Mouse (Mus musculus): ENCODE results near the gene Terf2ip. TPM values are rescaled to one million over a fixed set of nuclear protein-coding genes. Genes with fewer than 3 reads are reported as not detected.

The Terf2ip gene
- total RNA-seq (2014; rRNA removed; ENCODE audit: low replicate concordance), result 11.2 and 15.8 TPM in 2 replicates
- 13.0 and 14.2 TPM in 2 replicates for polyA plus RNA-seq (2015; fragmentation: Nextera tagmentation; extraction: Ambion mirVana)

GRCm38 (mm10) chr8:112010997-112011815 is at the start of gene Terf2ip, which contains the start of gene Kars:
Gene Terf2ip (plus strand): TSS chr8:112011398.
Gene Kars (minus strand): TSS chr8:112011323.
- H3K9me3 ChIP-seq (replicated peaks; ENCODE audit: control insufficient read depth, low read length), result no peaks in the 10 kb centered on the region
- peak within 1 kb of the TSS; percentile 78 for H3K4me3 ChIP-seq (ENCODE audit: low read depth, low read length)
- peaks cover 3% of the 10 kb centered on the region; the same call in 1 of the 2 replicates for H3K36me3 ChIP-seq (replicated peaks; ENCODE audit: control insufficient read depth, insufficient read depth, low read length)
- ATAC-seq (ENCODE audit: insufficient read depth, low read depth) (peak; percentile 96), DNase-seq (ENCODE audit: low spot score) (peak; percentile 93)
- H3K4me1 ChIP-seq (ENCODE audit: control insufficient read depth, insufficient read depth), result peaks cover 18% of the 10 kb centered on the region
- WGBS, result under 1% methylated on average over 61 of the region's 61 CpGs
- no peak for TF ChIP-seq CTCF (IDR thresholded peaks at IDR 0.05; ENCODE audit: low read depth)
- 0 out of 2 replicates have a peak, but pooled peaks have one; percentile 11 for TF ChIP-seq EP300 (IDR thresholded peaks at IDR 0.05; ENCODE audit: low read depth)
- peak within 1 kb of the TSS; percentile 94 for H3K4me2 ChIP-seq (ENCODE audit: low read depth, low read length)
- H3K27ac ChIP-seq (ENCODE audit: low read depth), result peak within 1 kb of the TSS; percentile 75
- peak within 1 kb of the TSS; percentile 78 for H3K9ac ChIP-seq (replicated peaks; ENCODE audit: low read depth, low read length)
- H3K27me3 ChIP-seq (ENCODE audit: control insufficient read depth, insufficient read depth, low read length), result no peaks in the 10 kb centered on the region

GRCm38 (mm10) chr8:111962589-111962988 is 48.6 kb upstream of the Terf2ip start:
- Histone ChIP-seq H3K4me2 (ENCODE audit: low read depth, low read length) (peak overlapping the region; percentile 27), H3K36me3 (replicated peaks; ENCODE audit: control insufficient read depth, insufficient read depth, low read length) (0 out of 2 replicates have a peak, but pooled peaks cover 5% of the 10 kb centered on the region), H3K27ac (ENCODE audit: low read depth) (peak overlapping the region; percentile 51), H3K4me1 (ENCODE audit: control insufficient read depth, insufficient read depth) (peaks cover 5% of the 10 kb centered on the region; the same call in 1 of the 2 replicates), H3K27me3 (ENCODE audit: control insufficient read depth, insufficient read depth, low read length) (no peaks in the 10 kb centered on the region), H3K4me3 (ENCODE audit: low read depth, low read length) (no peak overlapping the region), H3K9me3 (replicated peaks; ENCODE audit: control insufficient read depth, low read length) (no peaks in the 10 kb centered on the region), H3K9ac (replicated peaks; ENCODE audit: low read depth, low read length) (no peak overlapping the region)
- ATAC-seq (ENCODE audit: insufficient read depth, low read depth), result peak; percentile 64
- 32% methylated on average over 1 of the region's 1 CpGs for WGBS
- DNase-seq (ENCODE audit: low spot score), result peak; percentile 54
- TF ChIP-seq CTCF (IDR thresholded peaks at IDR 0.05; ENCODE audit: low read depth) (no peak), EP300 (IDR thresholded peaks at IDR 0.05; ENCODE audit: low read depth) (no peak)

- TF ChIP-seq CTCF (IDR thresholded peaks at IDR 0.05; ENCODE audit: low read depth) (no peak), EP300 (IDR thresholded peaks at IDR 0.05; ENCODE audit: low read depth) (no peak)
- H3K9me3 ChIP-seq (replicated peaks; ENCODE audit: control insufficient read depth, low read length), result no peaks in the 10 kb centered on the region
- no peak for ATAC-seq (ENCODE audit: insufficient read depth, low read depth)
- peak overlapping the region; percentile 27 for H3K4me2 ChIP-seq (ENCODE audit: low read depth, low read length)
- no peak overlapping the region for H3K9ac ChIP-seq (replicated peaks; ENCODE audit: low read depth, low read length)
- H3K27ac ChIP-seq (ENCODE audit: low read depth), result peak overlapping the region; percentile 51; the same call in 1 of the 2 replicates
- 0 out of 2 replicates have a peak, but pooled peaks cover 5% of the 10 kb centered on the region for H3K36me3 ChIP-seq (replicated peaks; ENCODE audit: control insufficient read depth, insufficient read depth, low read length)
- no peak for DNase-seq (ENCODE audit: low spot score)
- no peaks in the 10 kb centered on the region for H3K27me3 ChIP-seq (ENCODE audit: control insufficient read depth, insufficient read depth, low read length)
- H3K4me3 ChIP-seq (ENCODE audit: low read depth, low read length), result no peak overlapping the region
- peaks cover 5% of the 10 kb centered on the region; the same call in 1 of the 2 replicates for H3K4me1 ChIP-seq (ENCODE audit: control insufficient read depth, insufficient read depth)
- WGBS, result 46% methylated on average over 10 of the region's 10 CpGs
Measured at GRCm38 (mm10) chr8:111963091-111963490, 48.1 kb upstream of the Terf2ip start.

- H3K4me1 ChIP-seq (ENCODE audit: control insufficient read depth, insufficient read depth), result peaks cover 5% of the 10 kb centered on the region; the same call in 1 of the 2 replicates
- 87% methylated on average over 4 of the region's 4 CpGs for WGBS
- ATAC-seq (ENCODE audit: insufficient read depth, low read depth), result no peak
- H3K9me3 ChIP-seq (replicated peaks; ENCODE audit: control insufficient read depth, low read length), result no peaks in the 10 kb centered on the region
- no peak overlapping the region for H3K9ac ChIP-seq (replicated peaks; ENCODE audit: low read depth, low read length)
- H3K36me3 ChIP-seq (replicated peaks; ENCODE audit: control insufficient read depth, insufficient read depth, low read length), result 0 out of 2 replicates have a peak, but pooled peaks cover under 1% of the 10 kb centered on the region
- no peak for TF ChIP-seq CTCF (IDR thresholded peaks at IDR 0.05; ENCODE audit: low read depth)
- no peak for TF ChIP-seq EP300 (IDR thresholded peaks at IDR 0.05; ENCODE audit: low read depth)
- no peak overlapping the region for H3K4me2 ChIP-seq (ENCODE audit: low read depth, low read length)
- no peak overlapping the region for H3K4me3 ChIP-seq (ENCODE audit: low read depth, low read length)
- no peaks in the 10 kb centered on the region for H3K27me3 ChIP-seq (ENCODE audit: control insufficient read depth, insufficient read depth, low read length)
- no peak for DNase-seq (ENCODE audit: low spot score)
- no peak overlapping the region for H3K27ac ChIP-seq (ENCODE audit: low read depth)
Measured at GRCm38 (mm10) chr8:111963546-111963945, 47.7 kb upstream of the Terf2ip start.

GRCm38 (mm10) chr8:111964351-111964750 is 46.8 kb upstream of the Terf2ip start:
- Histone ChIP-seq H3K4me2 (ENCODE audit: low read depth, low read length) (no peak overlapping the region), H3K9me3 (replicated peaks; ENCODE audit: control insufficient read depth, low read length) (no peaks in the 10 kb centered on the region), H3K27ac (ENCODE audit: low read depth) (no peak overlapping the region), H3K27me3 (ENCODE audit: control insufficient read depth, insufficient read depth, low read length) (no peaks in the 10 kb centered on the region), H3K4me1 (ENCODE audit: control insufficient read depth, insufficient read depth) (peaks cover 5% of the 10 kb centered on the region; the same call in 1 of the 2 replicates), H3K9ac (replicated peaks; ENCODE audit: low read depth, low read length) (no peak overlapping the region), H3K36me3 (replicated peaks; ENCODE audit: control insufficient read depth, insufficient read depth, low read length) (no peaks in the 10 kb centered on the region), H3K4me3 (ENCODE audit: low read depth, low read length) (no peak overlapping the region)
- TF ChIP-seq EP300 (IDR thresholded peaks at IDR 0.05; ENCODE audit: low read depth) (no peak), CTCF (IDR thresholded peaks at IDR 0.05; ENCODE audit: low read depth) (no peak)
- WGBS, result 63% methylated on average over 5 of the region's 5 CpGs
- no peak for DNase-seq (ENCODE audit: low spot score)
- ATAC-seq (ENCODE audit: insufficient read depth, low read depth), result no peak
